Mouse (Mus musculus) forebrain, embryonic 11.5 days (tissue): ENCODE measurements at regions not wholly inside any gene's neighbourhood (a gene's known extent, or its start where the extent isn't known, plus 50 kb on each side); places are given as distances from the start of the nearest gene placed in this dataset.

Experiments
- ATAC-seq: fragments of 200-750 bp; cut with Nextera tagmentation; replicated peaks from 2 replicates; pipeline ENCODE4 v1.8.0; 2017; ENCODE audit warnings: moderate TSS enrichment; ENCODE audit not compliant: low FRiP score
- DNase-seq: peaks from one replicate; pipeline ENCODE4 v3.0.0-alpha.2; 2017; ENCODE audit warnings: low spot score
- H3K27ac ChIP-seq: fragments of 300-500 bp; sonication (generic); 2 replicates; pipeline ENCODE4 v1.5.1; 2014; ENCODE audit warnings: low read depth, low read length
- H3K27me3 ChIP-seq: fragments of 300-500 bp; sonication (generic); 2 replicates; pipeline ENCODE4 v1.6.1; 2014; ENCODE audit warnings: mild to moderate bottlenecking, low read length, mixed read lengths; ENCODE audit not compliant: control insufficient read depth, insufficient read depth
- H3K36me3 ChIP-seq: fragments of 300-500 bp; sonication (generic); 2 replicates; pipeline ENCODE4 v1.6.1; 2014; ENCODE audit warnings: mild to moderate bottlenecking, low read length, moderate library complexity, mixed read lengths; ENCODE audit not compliant: control insufficient read depth, insufficient read depth
- H3K4me1 ChIP-seq: fragments of 300-500 bp; sonication (generic); replicated peaks from 2 replicates; pipeline ENCODE4 v1.6.1; 2014; ENCODE audit warnings: low read length, mixed read lengths; ENCODE audit not compliant: control insufficient read depth, insufficient read depth
- H3K4me2 ChIP-seq: fragments of 300-500 bp; sonication (generic); 2 replicates; pipeline ENCODE4 v1.6.1; 2014; ENCODE audit warnings: low read depth, mild to moderate bottlenecking, low read length, moderate library complexity, mixed read lengths; ENCODE audit not compliant: severe bottlenecking
- H3K4me3 ChIP-seq: fragments of 300-500 bp; sonication (generic); 2 replicates; pipeline ENCODE4 v1.5.1; 2014; ENCODE audit warnings: low read depth, low read length
- H3K9ac ChIP-seq: fragments of 300-500 bp; sonication (generic); 2 replicates; pipeline ENCODE4 v1.6.1; 2014; ENCODE audit warnings: low read length
- H3K9me3 ChIP-seq: fragments of 300-500 bp; sonication (generic); 2 replicates; pipeline ENCODE4 v1.6.1; 2016; ENCODE audit warnings: low read length, mixed read lengths; ENCODE audit not compliant: control insufficient read depth
- WGBS: fragments of 180-500 bp; shearing (Covaris S2); extraction: QIAGEN DNeasy Blood & Tissue Kit; methylation state at CpG from one replicate; pipeline ENCODE4 v1.1.7; 2014; 5-methylcytosine and 5-hydroxymethylcytosine counted together

DNA sequence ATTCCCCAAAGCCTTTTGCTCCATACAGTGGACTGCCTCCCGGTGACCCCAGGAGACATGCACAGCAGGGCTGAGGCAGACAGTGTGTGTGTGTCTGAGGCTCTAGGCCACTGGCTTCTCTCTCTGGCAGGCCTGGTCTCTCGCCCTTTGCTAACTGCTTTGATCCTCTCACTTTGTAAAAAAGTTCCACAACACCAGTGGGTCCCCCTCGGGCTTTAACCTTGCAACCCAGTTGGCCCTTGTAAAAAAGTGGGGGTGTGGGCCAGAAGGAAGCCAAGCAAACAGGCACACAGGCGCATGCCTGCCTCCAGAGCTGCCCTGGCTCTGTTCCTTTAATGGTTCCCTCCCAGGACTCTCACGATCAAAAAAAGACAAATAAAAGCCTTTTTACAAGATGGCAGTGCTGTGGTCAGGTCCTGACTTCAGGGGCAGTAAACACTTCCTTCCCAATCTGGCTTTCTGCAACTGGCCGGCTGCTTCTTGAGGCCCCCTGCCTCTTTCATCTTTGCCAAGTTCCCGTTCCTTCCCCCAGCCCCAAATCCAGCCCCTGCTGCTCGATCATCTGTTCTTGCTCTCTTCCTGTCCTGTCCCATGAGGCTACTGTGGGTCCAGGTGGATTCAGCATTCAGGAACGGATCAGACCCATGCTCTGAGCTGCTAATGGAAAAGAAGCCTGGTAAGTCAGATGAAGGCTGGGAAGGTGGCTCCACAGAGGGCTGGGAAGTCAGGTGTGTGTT, 419.0 kb upstream of the Tbx3 start:
- no peaks in the 10 kb centered on the region for H3K27me3 ChIP-seq

DNA sequence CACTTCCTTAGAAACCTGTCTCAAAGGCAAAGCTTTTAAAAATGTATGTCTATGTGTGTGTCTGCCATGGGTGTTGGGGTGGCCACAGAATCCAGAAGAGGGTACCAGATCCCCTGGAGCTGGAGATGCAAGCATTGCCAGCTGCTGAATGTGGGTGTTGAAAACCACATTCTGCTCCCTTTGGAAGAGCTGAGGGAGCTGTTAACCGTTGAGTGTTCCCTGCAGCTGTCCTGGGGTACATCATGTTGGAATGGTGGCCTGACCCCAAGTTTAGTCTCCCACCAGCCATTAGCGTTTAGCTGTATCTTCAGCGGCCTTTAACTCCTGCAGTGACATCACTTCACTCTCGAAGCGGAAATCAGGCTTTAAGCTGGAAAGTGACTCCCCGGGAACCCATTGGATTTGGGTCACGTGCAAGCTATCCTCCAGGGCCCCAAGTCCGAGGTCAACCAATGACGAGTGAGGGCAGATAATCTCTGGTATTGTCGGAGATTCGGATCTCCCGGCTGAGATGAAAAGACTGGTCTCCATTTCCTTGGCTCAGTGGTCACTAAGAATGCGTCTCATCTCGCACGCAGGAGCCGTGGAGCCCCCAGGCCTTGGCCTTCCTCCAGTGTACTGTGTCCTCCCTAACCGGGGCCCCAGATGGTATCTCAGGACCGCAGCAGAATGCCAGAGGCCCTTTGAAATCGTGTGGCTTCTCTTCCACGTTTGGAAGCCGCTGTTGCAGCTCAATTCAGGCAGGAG, 412.9 kb upstream of the Tbx3 start:
- Histone ChIP-seq H3K4me1 (no peaks in the 10 kb centered on the region), H3K4me3 (no peak overlapping the region), H3K36me3 (no peaks in the 10 kb centered on the region), H3K27ac (no peak overlapping the region), H3K4me2 (no peak overlapping the region), H3K9me3 (no peaks in the 10 kb centered on the region), H3K27me3 (no peaks in the 10 kb centered on the region), H3K9ac (no peak overlapping the region)
- DNase-seq (peak; percentile 53), ATAC-seq (no peak)
- 37% methylated on average over 21 of the region's 21 CpGs for WGBS

More for the DNA sequence above, 419.0 kb upstream of the Tbx3 start:
- no peak overlapping the region for H3K9ac ChIP-seq
- 48% methylated on average over 9 of the region's 9 CpGs for WGBS
- H3K27ac ChIP-seq, result no peak overlapping the region
- no peak for DNase-seq
- H3K4me1 ChIP-seq, result no peaks in the 10 kb centered on the region
- no peak for ATAC-seq
- H3K4me3 ChIP-seq, result no peak overlapping the region
- H3K9me3 ChIP-seq, result no peaks in the 10 kb centered on the region
- no peak overlapping the region for H3K4me2 ChIP-seq
- H3K36me3 ChIP-seq, result no peaks in the 10 kb centered on the region

DNA sequence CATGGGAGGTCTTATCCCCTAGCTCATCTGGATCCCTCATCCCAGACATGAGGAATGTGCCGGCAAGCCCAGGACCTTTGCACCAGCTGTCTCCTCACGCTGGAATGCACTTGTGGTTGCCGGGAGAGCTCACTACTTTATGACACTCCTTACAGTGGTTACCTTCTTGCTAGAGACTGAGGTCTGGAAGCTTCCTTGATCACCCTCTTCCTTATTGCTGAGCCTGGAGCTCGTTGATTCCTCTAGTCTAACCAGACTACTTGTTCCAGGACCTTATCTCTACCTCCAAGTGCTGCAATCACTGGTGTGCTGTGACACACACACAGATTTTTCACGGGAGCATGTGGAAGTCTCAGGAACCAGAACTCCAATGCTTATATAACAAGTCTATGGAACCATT, 411.6 kb upstream of the Tbx3 start:
- no peaks in the 10 kb centered on the region for H3K4me1 ChIP-seq
- H3K36me3 ChIP-seq, result no peaks in the 10 kb centered on the region
- no peak overlapping the region for H3K27ac ChIP-seq
- DNase-seq (no peak), ATAC-seq (no peak)
- no peaks in the 10 kb centered on the region for H3K9me3 ChIP-seq
- WGBS, result 86% methylated on average over 5 of the region's 5 CpGs
- no peaks in the 10 kb centered on the region for H3K27me3 ChIP-seq
- no peak overlapping the region for H3K9ac ChIP-seq
- H3K4me3 ChIP-seq, result no peak overlapping the region
- no peak overlapping the region for H3K4me2 ChIP-seq

DNA sequence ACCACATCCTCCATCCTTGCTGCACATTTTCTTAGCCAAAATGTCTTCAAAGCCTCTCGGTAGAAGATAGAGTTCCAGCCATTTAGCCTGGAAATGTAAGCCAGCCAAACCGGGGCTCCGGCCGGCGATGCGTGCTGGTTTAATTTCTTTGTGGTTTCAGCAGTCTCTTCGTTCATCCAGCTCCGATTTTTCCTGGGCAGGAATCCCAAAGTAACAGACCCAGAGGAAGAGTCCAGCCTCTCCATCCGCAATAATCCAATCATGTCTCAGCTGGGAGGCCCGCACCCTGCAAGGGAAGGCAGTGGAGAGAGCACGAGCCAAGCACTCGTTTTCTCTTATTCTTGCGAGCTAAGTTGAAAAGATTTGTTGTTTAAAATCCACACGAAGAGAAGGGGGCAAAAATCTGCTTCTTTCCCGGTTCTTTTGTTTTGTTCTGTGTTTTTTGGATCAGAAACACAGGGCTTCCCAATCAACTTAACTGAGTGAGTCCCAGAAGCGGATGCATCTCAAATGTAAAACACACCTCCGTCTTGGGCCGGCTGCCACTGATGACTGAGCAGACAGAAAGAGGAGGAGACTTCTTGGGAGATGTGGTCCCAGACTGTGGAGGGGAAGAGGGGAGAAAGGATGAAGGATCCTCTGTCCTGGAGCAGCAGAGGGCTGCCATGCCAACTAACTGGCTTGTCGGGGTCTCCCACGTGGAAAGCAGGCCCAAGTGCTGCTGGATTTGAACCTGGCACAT, 405.1 kb upstream of the Tbx3 start:
- Histone ChIP-seq H3K9ac (no peak overlapping the region), H3K4me3 (no peak overlapping the region), H3K4me1 (no peaks in the 10 kb centered on the region), H3K27ac (no peak overlapping the region), H3K4me2 (no peak overlapping the region), H3K27me3 (no peaks in the 10 kb centered on the region), H3K9me3 (no peaks in the 10 kb centered on the region), H3K36me3 (no peaks in the 10 kb centered on the region)
- ATAC-seq, result no peak
- DNase-seq, result no peak
- 71% methylated on average over 20 of the region's 20 CpGs for WGBS

DNA sequence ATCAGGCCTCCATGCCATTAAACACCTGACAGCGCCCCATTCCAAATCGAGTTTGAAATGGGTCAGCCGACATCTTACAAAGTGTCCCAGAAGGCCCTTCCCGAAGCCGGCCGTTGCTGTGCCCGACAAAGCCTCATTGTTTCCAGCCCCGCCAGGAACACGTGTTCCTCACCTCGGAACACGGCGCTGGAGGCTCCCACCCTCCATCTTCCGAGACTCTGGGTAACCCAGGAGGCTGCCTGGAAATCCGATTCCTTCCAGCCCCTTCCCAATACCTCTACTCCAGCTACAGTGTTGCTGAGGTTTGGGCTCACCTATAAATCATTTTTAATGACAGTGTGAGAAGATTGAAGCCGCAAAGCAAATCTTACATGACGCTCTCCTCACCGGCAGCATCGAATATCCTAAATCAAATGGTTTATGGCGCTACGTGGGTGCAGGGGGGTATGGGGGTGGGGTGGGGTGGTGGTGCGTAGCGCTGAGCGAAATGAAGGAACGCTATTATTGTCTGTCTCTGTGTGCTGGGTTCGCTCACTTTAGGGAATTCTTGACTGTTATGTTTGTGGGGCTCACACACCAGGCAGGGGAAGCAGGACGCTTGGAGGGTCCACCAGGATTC, 399.1 kb upstream of the Tbx3 start:
- Histone ChIP-seq H3K9ac (no peak overlapping the region), H3K27ac (no peak overlapping the region), H3K36me3 (no peaks in the 10 kb centered on the region), H3K9me3 (no peaks in the 10 kb centered on the region), H3K4me3 (no peak overlapping the region), H3K4me1 (no peaks in the 10 kb centered on the region), H3K27me3 (no peaks in the 10 kb centered on the region), H3K4me2 (no peak overlapping the region)
- no peak for DNase-seq
- no peak for ATAC-seq
- WGBS, result 89% methylated on average over 26 of the region's 26 CpGs

DNA sequence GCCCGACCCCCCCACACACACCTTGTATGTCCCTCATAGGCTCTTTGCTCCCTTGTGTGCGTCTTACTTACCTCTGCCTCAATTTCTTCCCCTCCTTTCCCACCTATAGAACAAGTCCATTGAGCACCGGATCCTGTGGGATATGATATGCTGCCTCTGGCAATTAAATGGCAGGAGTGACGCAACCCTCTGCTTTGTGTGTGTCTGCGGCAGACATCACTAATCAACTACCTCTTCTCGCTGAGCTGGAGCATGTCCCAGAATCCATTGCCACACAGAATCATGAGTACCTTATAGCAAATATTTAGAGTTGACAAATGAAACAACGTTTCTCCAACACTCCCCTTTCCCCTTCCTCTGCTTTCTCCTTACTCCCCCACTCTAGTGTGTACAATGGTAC, 397.3 kb upstream of the Tbx3 start:
- Histone ChIP-seq H3K9me3 (no peaks in the 10 kb centered on the region), H3K4me1 (no peaks in the 10 kb centered on the region), H3K27ac (no peak overlapping the region), H3K4me2 (no peak overlapping the region), H3K4me3 (no peak overlapping the region), H3K27me3 (no peaks in the 10 kb centered on the region), H3K9ac (no peak overlapping the region), H3K36me3 (no peaks in the 10 kb centered on the region)
- ATAC-seq (no peak), DNase-seq (no peak)
- WGBS, result 84% methylated on average over 7 of the region's 7 CpGs

DNA sequence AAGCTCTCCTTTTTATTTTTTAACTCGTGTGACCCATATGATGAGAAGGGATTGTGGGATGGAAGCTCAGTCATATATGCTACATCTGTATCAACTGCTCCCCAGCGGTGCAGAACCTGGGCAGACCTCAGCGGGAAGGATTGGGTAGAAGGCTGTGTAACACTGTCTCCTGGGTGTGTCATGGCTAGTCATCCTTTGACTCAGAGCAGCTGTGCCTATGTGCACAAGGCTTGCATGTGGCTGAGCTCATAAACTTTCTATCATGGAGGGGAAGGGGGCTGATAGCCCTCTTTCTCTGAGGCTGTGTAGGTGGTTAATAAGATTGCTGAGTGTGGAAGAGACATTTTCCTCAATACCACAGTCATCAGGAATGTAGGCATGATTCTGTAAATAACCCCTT, 396.9 kb upstream of the Tbx3 start:
- no peak overlapping the region for H3K4me3 ChIP-seq
- no peak overlapping the region for H3K27ac ChIP-seq
- 87% methylated on average over 3 of the region's 3 CpGs for WGBS
- ATAC-seq, result no peak
- H3K9ac ChIP-seq, result no peak overlapping the region
- H3K4me2 ChIP-seq, result no peak overlapping the region
- H3K36me3 ChIP-seq, result no peaks in the 10 kb centered on the region
- H3K9me3 ChIP-seq, result no peaks in the 10 kb centered on the region
- DNase-seq, result no peak
- no peaks in the 10 kb centered on the region for H3K27me3 ChIP-seq
- no peaks in the 10 kb centered on the region for H3K4me1 ChIP-seq

DNA sequence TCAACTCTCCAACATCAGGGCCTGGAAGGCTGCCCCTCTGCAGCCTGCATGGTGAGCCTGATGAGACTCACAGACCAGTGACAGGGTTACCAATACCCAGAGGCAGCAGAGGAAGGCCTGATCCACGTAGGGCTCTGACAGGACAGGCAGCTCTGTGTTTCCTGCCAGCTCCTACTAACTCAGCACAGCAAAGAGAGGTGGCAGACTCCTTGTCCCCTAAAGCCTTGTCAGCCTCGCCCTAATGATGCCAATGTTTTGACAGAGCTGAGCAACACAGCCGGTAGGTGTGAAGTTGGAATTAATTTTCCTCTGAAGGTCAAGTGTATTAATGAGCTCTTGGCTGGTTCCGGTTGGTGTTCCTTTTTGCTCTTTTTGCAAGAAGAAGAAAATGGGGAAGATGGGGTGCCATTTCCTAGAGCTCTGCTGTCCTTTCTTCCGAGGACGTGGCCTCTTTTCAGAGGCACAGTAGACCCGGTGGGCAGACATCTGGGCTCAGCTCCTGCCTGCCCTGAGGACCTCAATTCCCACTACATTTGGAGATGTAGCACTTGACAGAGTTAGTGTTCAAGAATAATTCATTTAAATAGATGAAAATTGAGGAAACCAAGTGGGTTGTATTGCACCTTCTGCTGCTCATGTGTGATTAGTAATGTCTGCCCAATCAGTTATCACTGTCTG, 395.5 kb upstream of the Tbx3 start:
- Histone ChIP-seq H3K27ac (no peak overlapping the region), H3K4me1 (no peaks in the 10 kb centered on the region), H3K36me3 (no peaks in the 10 kb centered on the region), H3K4me2 (no peak overlapping the region), H3K27me3 (no peaks in the 10 kb centered on the region), H3K4me3 (no peak overlapping the region), H3K9ac (no peak overlapping the region), H3K9me3 (no peaks in the 10 kb centered on the region)
- no peak for ATAC-seq
- 77% methylated on average over 7 of the region's 7 CpGs for WGBS
- DNase-seq, result no peak
